Mouse (Mus musculus) cerebellum, adult 2 months (tissue): ENCODE data around the gene Pitx1.

ENCODE experiments used
- CTCF ChIP-seq: fragments of 200-500 bp; IDR thresholded peaks from 2 replicates; pipeline ENCODE4 v1.5.1; 2011; ENCODE audit warnings: low read depth, mild to moderate bottlenecking, control low read depth, low read length, moderate library complexity, borderline replicate concordance; ENCODE audit not compliant: insufficient read depth
- POLR2A ChIP-seq: fragments of 200-500 bp; IDR thresholded peaks from 2 replicates; pipeline ENCODE4 v1.6.1; 2011; ENCODE audit warnings: low read length, control low read depth, borderline replicate concordance; ENCODE audit not compliant: insufficient read depth

GRCm38 (mm10) chr13:55814834-55815233, 21.2 kb downstream of the Pitx1 start:
- TF ChIP-seq POLR2A (no peak), CTCF (no peak)
